Mouse (Mus musculus) cortical plate, adult 2 months (tissue): ENCODE data around the gene Olfr857.
"Not testable (repeated sequence)": the region's sequence is repeated elsewhere in the genome, so short reads cannot be mapped to it uniquely, and the experiment has no call there.

ENCODE experiments used
- CTCF ChIP-seq: fragments of 200-500 bp; IDR thresholded peaks from 2 replicates; pipeline ENCODE4 v1.5.1; 2011; ENCODE audit warnings: mild to moderate bottlenecking, control low read depth, low read length; ENCODE audit not compliant: insufficient read depth; ENCODE audit errors: extremely low read depth
- POLR2A ChIP-seq: fragments of 200-500 bp; IDR thresholded peaks from 2 replicates; pipeline ENCODE4 v1.6.1; 2011; ENCODE audit warnings: mild to moderate bottlenecking, low read length, control low read depth; ENCODE audit not compliant: insufficient read depth; ENCODE audit errors: extremely low read depth

DNA sequence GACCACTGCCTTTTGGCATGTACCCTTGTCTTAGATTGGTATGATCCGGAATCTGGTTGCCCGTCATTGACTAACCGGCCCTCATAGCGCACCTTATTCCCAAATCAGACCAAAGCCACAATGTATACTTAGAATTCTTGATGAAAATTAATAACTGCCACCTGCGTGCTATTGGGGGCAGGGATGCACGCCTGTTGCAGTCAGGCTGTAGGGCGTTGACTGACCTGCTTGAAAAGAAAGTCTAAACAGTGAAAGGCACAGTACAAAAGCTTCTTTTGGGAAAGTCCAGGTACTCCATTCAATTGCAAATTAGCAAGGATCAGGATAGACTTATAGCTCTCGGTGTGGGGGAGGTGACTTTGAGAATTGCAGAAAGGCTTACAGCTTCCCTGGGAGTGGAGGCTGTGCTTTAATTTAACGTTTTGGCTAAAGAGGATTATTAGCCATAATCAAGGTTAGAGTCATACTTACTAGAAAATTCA lies 14.3 kb upstream of the Olfr857 start:
- not testable (repeated sequence) for TF ChIP-seq CTCF, POLR2A
